Mouse (Mus musculus) midbrain, postnatal 0 days (tissue): Measurements from ENCODE around the gene Zfand3. TPM values are rescaled to one million over a fixed set of nuclear protein-coding genes. Genes with fewer than 3 reads are reported as not detected.
A peak's percentile ranks its signal among the peaks of the same experiment; 100 is the strongest.

Source experiments
- ATAC-seq: fragments of 200-750 bp; cut with Nextera tagmentation; 2 replicates; pipeline ENCODE4 v1.8.0; 2017; ENCODE audit warnings: moderate number of reproducible peaks, mild to moderate bottlenecking, moderate TSS enrichment, moderate library complexity; ENCODE audit not compliant: low FRiP score
- DNase-seq: peaks from one replicate; pipeline ENCODE4 v3.0.0-alpha.2; 2015; ENCODE audit warnings: low spot score
- H3K27ac ChIP-seq: fragments of 300-500 bp; sonication (generic); 2 replicates; pipeline ENCODE4 v1.5.1; 2014; ENCODE audit warnings: low read depth, mild to moderate bottlenecking, low read length, mixed read lengths
- H3K27me3 ChIP-seq: fragments of 300-500 bp; sonication (generic); 2 replicates; pipeline ENCODE4 v1.6.1; 2014; ENCODE audit warnings: low read length, control low read depth, mixed read lengths; ENCODE audit not compliant: insufficient read depth
- H3K36me3 ChIP-seq: fragments of 300-500 bp; sonication (generic); 2 replicates; pipeline ENCODE4 v1.6.1; 2014; ENCODE audit warnings: low read length, control low read depth, mixed read lengths; ENCODE audit not compliant: insufficient read depth
- H3K4me1 ChIP-seq: fragments of 300-500 bp; sonication (generic); 2 replicates; pipeline ENCODE4 v1.6.1; 2014; ENCODE audit warnings: mild to moderate bottlenecking, control low read depth, antibody characterized with exemption, low read length, mixed read lengths; ENCODE audit not compliant: insufficient read depth
- H3K4me2 ChIP-seq: fragments of 300-500 bp; sonication (generic); 2 replicates; pipeline ENCODE4 v1.6.1; 2014; ENCODE audit warnings: low read depth, mild to moderate bottlenecking, low read length, mixed read lengths; ENCODE audit not compliant: poor library complexity, severe bottlenecking
- H3K4me3 ChIP-seq: fragments of 300-500 bp; sonication (generic); 2 replicates; pipeline ENCODE4 v1.5.1; 2014; ENCODE audit warnings: low read depth, mild to moderate bottlenecking, low read length, moderate library complexity
- H3K9ac ChIP-seq: fragments of 300-500 bp; sonication (generic); replicated peaks from 2 replicates; pipeline ENCODE4 v1.6.1; 2014; ENCODE audit warnings: mild to moderate bottlenecking, low read length, moderate library complexity, mixed read lengths; ENCODE audit not compliant: poor library complexity, severe bottlenecking
- H3K9me3 ChIP-seq: fragments of 300-500 bp; sonication (generic); 2 replicates; pipeline ENCODE4 v1.6.1; 2016; ENCODE audit warnings: low read length, control low read depth
- CTCF ChIP-seq: IDR thresholded peaks from 2 replicates; pipeline ENCODE4 v1.5.1; 2016; ENCODE audit warnings: antibody characterized with exemption, mild to moderate bottlenecking
- WGBS: fragments of 180-500 bp; shearing (Covaris S2); extraction: QIAGEN DNeasy Blood & Tissue Kit; methylation state at CpG from one replicate; pipeline ENCODE4 v1.1.7; 2014; 5-methylcytosine and 5-hydroxymethylcytosine counted together
- polyA plus RNA-seq: library from polyadenylated mRNA; unstranded; fragments of >200 nt; fragmentation: Nextera tagmentation; extraction: Ambion mirVana; gene quantifications from 2 replicates; pipeline ENCODE4 v1.2.1, GENCODE M21; 2015
- total RNA-seq: library from RNA; depleted of rRNA; stranded (reverse); fragments of >200 nt; gene quantifications from 2 replicates; pipeline ENCODE4 v1.2.3, GENCODE M21; 2014

Gene Zfand3
- total and polyA plus RNA-seq, 2 experiments from 2014 or later = 41.3 to 72.2 TPM

DNA sequence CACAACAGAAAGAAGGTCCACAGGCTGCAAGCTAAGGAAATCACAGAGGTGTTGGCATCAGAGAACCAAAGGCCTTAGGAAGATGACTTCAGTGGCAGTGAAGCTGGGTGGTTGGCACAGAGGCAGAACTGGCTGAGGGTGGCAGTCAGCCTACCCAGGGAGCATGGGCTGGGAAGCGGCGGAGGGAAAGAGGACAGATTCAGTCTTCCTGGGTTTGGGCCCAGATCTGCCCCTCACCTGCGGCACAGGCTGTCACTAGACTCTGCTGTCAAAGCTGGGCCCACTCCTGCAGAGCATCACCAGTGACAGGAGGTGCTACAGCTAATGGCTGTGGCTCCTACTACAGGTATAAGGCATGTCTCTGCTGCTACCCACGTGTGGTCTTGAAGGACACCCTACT lies 238.1 kb downstream of the Zfand3 start:
- Histone ChIP-seq H3K9me3 (no peaks in the 10 kb centered on the region), H3K9ac (no peak overlapping the region), H3K4me1 (peaks cover 16% of the 10 kb centered on the region), H3K4me3 (no peak overlapping the region), H3K4me2 (no peak overlapping the region), H3K27me3 (no peaks in the 10 kb centered on the region), H3K27ac (no peak overlapping the region), H3K36me3 (no peaks in the 10 kb centered on the region)
- WGBS = 95% methylated on average over 4 of the region's 4 CpGs
- no peak for ATAC-seq
- no peak for TF ChIP-seq CTCF
- no peak for DNase-seq

DNA sequence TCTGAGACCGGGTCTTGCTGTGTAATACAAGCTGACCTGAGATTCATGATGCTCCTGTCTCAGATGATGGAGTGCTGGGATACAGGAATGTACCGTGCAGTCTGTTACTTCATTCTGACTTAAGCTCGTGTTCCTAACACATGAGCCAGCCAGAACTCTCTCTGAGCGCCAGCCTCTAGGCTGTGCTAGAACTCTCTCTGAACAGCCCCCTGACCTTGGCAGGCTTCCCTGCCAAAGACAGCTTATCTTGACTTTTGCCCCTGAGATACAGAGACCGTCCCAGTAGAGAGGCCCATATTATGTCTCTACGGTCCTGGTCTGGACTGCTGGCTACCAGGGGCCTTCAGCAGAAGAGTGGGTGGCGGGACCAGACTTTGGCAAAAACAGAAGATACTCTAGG lies 239.0 kb downstream of the Zfand3 start:
- Histone ChIP-seq H3K9ac (no peak overlapping the region), H3K27me3 (no peaks in the 10 kb centered on the region), H3K4me2 (no peak overlapping the region), H3K27ac (no peak overlapping the region), H3K36me3 (no peaks in the 10 kb centered on the region), H3K9me3 (no peaks in the 10 kb centered on the region), H3K4me1 (peaks cover 16% of the 10 kb centered on the region), H3K4me3 (no peak overlapping the region)
- WGBS = 85% methylated on average over 7 of the region's 7 CpGs
- no peak for ATAC-seq
- no peak for TF ChIP-seq CTCF
- DNase-seq = no peak

DNA sequence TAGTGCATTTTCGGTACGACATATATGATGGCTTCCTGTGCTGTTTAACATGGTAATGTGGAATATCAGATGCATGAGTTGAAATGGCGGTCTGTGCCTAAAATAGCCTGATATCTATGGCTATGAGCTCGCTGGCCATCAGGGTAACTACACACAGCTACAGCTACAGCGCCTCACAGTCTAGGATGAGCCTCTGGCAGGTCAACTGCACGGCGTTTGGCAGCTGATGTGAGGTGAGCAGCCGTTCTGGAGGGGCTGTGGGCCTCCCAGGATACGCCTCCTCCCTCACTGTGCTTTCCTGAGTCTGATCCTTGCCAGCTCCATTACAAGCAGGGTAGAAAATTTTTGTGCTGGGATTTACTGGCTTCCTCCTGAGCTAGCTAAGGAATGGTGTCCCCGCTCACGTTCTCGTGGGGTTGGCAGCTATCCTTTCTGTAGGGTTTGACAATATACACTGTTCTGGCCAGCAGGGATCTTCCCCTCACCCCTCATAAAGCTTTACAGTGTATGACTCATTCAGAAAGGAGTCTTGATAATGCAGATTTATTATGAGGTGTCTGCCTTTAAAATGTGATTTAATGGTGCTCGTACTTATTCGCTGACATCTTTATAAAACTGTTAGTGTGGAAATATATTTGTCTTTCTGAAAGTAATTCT lies 240.2 kb downstream of the Zfand3 start:
- WGBS = 46% methylated on average over 14 of the region's 14 CpGs
- H3K27ac ChIP-seq = peak overlapping the region; percentile 43; the same call in 1 of the 2 replicates
- no peak for ATAC-seq
- H3K4me2 ChIP-seq = no peak overlapping the region
- H3K4me1 ChIP-seq = peaks cover 13% of the 10 kb centered on the region
- H3K27me3 ChIP-seq = no peaks in the 10 kb centered on the region
- no peak overlapping the region for H3K4me3 ChIP-seq
- TF ChIP-seq CTCF = no peak
- no peaks in the 10 kb centered on the region for H3K36me3 ChIP-seq
- no peaks in the 10 kb centered on the region for H3K9me3 ChIP-seq
- no peak for DNase-seq
- H3K9ac ChIP-seq = no peak overlapping the region

DNA sequence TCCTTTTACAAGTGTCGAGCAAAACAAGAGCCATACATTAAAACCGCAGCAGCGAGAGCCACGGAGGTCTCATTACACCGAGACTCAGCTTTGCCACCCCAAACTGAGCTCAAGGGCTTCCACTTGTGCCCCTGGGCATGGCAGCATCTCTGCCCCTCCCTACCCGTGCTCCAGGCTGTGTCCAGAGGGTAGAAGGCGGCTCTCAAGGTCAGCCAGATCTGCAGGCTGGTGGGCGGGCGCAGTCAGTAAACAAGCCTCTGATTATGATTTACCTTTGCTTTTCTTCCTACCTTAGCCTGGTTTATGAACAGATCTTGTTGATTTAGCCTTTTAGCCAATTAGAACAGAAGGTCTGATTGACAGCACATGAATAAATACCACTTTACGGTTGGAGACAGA lies 240.8 kb downstream of the Zfand3 start:
- Histone ChIP-seq H3K4me3 (no peak overlapping the region), H3K36me3 (no peaks in the 10 kb centered on the region), H3K27me3 (no peaks in the 10 kb centered on the region), H3K9ac (no peak overlapping the region), H3K4me1 (peaks cover 13% of the 10 kb centered on the region), H3K4me2 (no peak overlapping the region), H3K9me3 (no peaks in the 10 kb centered on the region), H3K27ac (no peak overlapping the region)
- 64% methylated on average over 10 of the region's 10 CpGs for WGBS
- DNase-seq (no peak), ATAC-seq (no peak)
- TF ChIP-seq CTCF = no peak

DNA sequence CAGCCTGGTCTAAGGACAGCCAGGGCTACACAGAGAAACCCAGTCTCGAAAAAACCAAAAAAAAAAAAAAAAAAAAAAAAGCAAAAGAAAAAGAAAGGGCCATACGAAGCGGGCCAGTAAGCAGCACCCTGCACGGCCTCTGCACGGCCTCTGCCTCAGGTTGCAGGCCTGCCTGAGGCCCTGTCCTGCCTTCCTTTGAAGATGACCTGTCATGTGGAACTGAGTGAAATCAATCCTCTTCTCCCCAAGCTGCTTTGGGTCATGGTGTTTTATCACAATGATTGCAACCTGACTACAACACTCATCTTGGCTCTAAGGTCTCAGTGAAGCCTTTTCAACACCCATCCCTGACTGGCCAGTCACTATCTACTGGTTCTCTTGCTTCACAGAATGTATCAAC lies 248.5 kb downstream of the Zfand3 start:
- Histone ChIP-seq H3K9ac (no peak overlapping the region), H3K27me3 (no peaks in the 10 kb centered on the region), H3K4me1 (0 out of 2 replicates have a peak, but pooled peaks cover 7% of the 10 kb centered on the region), H3K4me3 (no peak overlapping the region), H3K27ac (no peak overlapping the region), H3K9me3 (no peaks in the 10 kb centered on the region), H3K4me2 (no peak overlapping the region), H3K36me3 (no peaks in the 10 kb centered on the region)
- WGBS = 52% methylated on average over 5 of the region's 5 CpGs
- ATAC-seq (no peak), DNase-seq (no peak)
- TF ChIP-seq CTCF = no peak

DNA sequence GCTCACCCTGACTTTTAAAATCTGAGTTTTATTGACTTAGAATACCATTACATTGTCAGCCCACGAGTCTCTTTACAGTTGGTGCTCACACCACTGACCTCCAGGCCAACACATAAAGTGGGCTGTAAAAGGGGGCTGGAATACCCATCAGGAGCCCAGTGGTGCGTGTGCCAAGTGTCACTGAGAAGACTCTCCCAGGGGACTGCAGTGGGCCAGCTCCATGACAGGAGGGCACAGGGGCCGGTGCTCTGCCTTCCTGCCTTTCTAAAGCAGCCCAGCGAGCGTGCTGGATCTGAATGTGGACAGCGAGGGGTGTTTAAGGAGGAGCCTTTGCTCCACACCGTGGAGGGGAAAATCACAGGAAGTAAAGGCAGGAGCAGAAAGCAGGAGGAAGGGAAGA lies 249.4 kb downstream of the Zfand3 start:
- Histone ChIP-seq H3K27ac (no peak overlapping the region), H3K4me1 (0 out of 2 replicates have a peak, but pooled peaks cover 7% of the 10 kb centered on the region), H3K36me3 (no peaks in the 10 kb centered on the region), H3K9me3 (no peaks in the 10 kb centered on the region), H3K9ac (no peak overlapping the region), H3K27me3 (no peaks in the 10 kb centered on the region), H3K4me2 (no peak overlapping the region), H3K4me3 (no peak overlapping the region)
- 44% methylated on average over 7 of the region's 7 CpGs for WGBS
- no peak for ATAC-seq
- no peak for TF ChIP-seq CTCF
- no peak for DNase-seq
